Mouse (Mus musculus) B cell, adult 2 months (primary cell): ENCODE measurements at regions not wholly inside any gene's neighbourhood (a gene's known extent, or its start where the extent isn't known, plus 50 kb on each side); places are given as distances from the start of the nearest gene placed in this dataset.
A peak's percentile ranks its signal among the peaks of the same experiment; 100 is the strongest.
"Not testable (repeated sequence)": the region's sequence is repeated elsewhere in the genome, so short reads cannot be mapped to it uniquely, and the experiment has no call there.

ENCODE experiments used
- DNase-seq, 2 experiments: peaks; one replicate each; pipeline ENCODE4 v3.0.0; 2022

GRCm38 (mm10) chr1:35879388-35880093 lies 188.7 kb upstream of the Hs6st1 start:
- no peak for DNase-seq

- no peak for DNase-seq
Observed at GRCm38 (mm10) chr1:35880562-35881265, 187.5 kb upstream of the Hs6st1 start.

GRCm38 (mm10) chr1:35881521-35881920 lies 186.7 kb upstream of the Hs6st1 start:
- no peak for DNase-seq

DNA sequence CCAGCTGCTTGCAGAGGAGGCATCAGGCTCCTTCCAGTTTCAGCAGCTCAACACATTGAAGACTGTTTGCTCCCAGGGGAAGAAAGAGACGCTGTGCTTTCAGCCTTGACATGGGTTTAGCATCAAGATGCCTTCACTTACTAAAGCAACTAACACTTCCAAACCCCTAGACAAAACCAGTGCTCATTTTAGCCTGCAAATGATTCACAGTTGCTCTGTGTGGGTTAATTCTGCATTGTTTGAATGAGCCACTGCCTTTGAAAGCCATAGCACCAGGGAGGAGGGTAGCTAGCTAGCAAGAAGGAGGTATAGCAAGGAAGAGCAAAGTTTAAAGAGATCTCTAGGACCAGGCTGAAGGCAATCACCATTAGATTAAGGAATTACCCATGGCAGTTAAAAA lies 186.1 kb upstream of the Hs6st1 start:
- DNase-seq, result no peak

- DNase-seq, result peak; percentile 6 to 12
Observed at GRCm38 (mm10) chr1:35889731-35890499, 178.3 kb upstream of the Hs6st1 start.

GRCm38 (mm10) chr1:35890500-35890900 lies 177.7 kb upstream of the Hs6st1 start:
- peak; percentile 37 to 50 for DNase-seq

DNA sequence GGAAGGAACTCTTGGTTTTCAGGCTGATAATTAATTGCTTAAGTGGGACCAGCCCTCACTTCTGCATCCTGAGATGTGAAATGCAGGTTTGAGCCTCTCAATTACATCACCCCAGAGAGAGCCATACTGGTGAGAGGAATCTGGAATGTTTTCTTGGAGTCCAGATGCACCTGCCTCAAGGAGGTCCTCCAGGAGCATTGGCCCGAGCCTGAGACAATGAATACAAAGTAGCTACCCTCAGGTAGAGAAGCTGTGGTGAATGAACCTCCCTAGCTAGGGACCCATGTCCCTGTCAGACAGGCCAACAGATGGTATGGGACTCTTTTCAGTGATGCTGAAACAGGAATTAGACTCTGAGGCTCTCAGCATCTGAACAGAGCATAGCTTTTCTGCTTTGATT lies 168.7 kb upstream of the Hs6st1 start:
- DNase-seq, result no peak

DNA sequence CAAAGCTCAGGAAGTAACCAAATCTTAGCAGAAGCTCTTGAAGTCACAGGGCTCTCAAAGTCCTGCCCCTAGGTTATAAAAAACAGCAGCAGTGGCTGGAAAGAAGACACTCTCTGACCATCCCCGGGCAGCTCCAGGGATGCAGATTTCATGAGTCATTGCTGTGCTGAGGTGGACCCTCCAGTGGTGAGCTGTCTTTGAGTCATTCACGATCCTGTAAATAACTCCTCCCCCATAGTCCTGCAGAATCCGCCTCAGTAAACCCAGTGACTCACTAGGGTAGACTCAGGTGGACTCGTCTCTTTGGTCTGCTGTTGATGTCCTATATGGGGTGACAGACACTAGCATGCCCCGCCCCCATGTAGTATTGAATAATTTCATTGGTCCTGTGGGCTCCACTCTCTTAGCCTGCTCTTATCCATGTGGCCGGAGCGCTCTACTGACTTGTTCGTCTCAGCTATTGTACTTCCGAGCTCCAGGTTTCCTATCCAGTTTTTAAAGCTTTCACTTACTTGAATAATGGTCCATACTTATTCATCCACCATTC lies 164.1 kb upstream of the Hs6st1 start:
- no peak for DNase-seq

GRCm38 (mm10) chr1:35913551-35913950 lies 154.6 kb upstream of the Hs6st1 start:
- no peak for DNase-seq

- DNase-seq, result not testable (repeated sequence)
Observed at GRCm38 (mm10) chr1:35914175-35914574, 154.0 kb upstream of the Hs6st1 start.

- no peak for DNase-seq
Observed at GRCm38 (mm10) chr1:35915526-35915925, 152.7 kb upstream of the Hs6st1 start.

DNA sequence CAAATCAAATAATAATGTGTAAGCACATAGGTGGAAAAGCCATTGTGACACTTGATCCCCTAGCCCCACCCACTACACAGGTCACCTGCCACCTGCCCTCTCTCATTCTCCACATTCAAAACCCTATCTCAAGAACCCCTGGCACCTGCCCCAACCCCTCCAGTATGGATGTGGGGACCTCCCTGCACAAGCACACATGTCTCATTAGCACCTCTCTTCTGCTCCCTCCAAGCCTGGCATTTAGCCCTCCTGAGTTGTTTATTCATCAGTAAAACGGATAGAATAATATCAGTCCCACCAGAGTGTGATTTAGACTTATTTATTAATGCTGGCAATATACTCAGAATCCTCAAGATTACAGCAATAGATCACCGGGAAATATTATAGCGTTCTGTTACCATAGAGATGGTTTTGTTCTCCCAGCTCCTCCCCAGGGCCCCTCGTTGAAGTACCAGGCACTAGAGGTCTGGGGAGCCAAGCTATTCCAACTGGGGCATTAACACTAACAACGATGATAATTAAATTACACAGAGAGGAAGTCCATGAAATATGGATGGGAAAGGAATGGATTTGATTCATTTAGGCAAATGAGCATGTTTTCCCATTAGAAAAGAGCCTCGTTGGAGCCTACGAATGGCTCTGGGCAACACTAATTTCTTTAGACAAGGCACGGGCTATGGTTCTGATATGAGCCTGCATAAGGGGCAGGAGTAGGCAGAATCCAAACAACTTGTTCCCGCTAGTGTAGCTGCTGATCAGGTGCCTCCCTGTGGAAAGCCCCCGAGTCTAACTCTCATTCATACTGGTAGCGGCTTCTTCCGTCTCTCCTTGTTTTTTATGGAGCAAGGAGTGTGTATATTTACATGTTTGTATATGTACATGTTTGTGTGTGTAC lies 148.1 kb upstream of the Hs6st1 start:
- DNase-seq, result no peak

DNA sequence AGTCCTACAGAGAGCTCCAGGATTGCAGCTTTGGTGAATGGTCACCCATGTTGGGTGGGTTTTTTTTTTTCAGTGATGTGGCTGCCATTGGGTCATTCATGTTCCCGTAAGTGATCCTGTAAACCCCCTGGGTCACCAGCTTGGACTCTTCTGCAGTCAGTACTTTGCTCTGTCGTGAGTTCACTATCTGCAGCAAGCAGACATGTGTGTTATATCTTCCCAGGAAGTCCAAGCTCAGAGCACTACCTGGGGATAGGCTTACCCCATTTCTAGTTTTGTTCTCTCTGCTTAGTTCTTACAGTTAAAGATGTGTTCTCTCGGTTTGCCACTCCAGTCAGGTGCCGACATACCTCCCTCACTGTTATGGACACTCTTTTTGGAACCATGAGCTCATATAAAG lies 143.4 kb upstream of the Hs6st1 start:
- no peak for DNase-seq

DNA sequence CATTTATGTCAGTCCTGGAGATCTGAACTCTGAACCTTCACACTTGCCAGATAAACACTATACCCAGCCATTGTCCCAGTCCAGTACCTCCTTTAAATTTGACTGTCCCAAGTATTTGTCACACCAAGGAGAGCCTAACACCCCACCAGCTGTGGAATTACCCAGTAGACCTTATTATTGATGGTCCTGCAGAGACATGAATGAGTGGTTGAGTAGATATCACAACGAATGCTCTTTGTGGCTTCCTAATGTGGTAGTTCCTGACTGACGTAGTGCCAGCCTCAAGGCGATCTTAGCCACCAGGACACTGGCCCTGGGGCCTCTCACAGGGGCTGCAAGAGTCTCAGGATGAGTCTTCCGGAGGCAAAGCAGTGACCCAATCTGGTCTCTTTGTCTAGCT lies 142.9 kb upstream of the Hs6st1 start:
- DNase-seq, result no peak

GRCm38 (mm10) chr1:35926191-35927048 lies 141.8 kb upstream of the Hs6st1 start:
- no peak for DNase-seq

- DNase-seq, result no peak
Observed at GRCm38 (mm10) chr1:35927049-35927415, 141.2 kb upstream of the Hs6st1 start.

- DNase-seq, result no peak
Observed at GRCm38 (mm10) chr1:35930351-35930750, 137.8 kb upstream of the Hs6st1 start.

- DNase-seq, result no peak
Observed at GRCm38 (mm10) chr1:35931056-35931455, 137.1 kb upstream of the Hs6st1 start.

DNA sequence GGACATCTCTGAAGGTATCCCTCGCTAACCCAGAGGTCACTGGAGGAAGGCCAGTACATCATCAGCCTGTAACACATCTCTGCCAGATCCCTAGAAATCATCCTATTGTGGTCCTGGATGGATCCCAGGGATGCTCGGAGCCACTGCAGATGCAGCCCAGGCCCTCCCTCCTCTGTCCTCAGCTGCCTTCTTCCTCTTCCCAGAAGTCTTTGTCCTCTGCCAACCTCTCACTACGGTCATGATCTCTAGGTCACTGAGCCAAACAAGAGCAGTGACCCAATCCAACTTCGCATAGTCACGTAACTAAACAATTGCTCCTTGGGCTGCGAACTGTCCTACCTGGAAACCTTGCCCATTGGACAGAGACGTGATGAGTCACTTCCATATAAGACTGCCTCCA lies 134.7 kb upstream of the Hs6st1 start:
- no peak for DNase-seq

GRCm38 (mm10) chr1:35935099-35935651 lies 133.0 kb upstream of the Hs6st1 start:
- DNase-seq, result no peak
